Mouse (Mus musculus) bone marrow, adult 2 months (tissue): ENCODE data around the gene Lrp1. TPM values are rescaled to one million over a fixed set of nuclear protein-coding genes. Genes with fewer than 3 reads are reported as not detected.

Experiments used
- H3K27ac ChIP-seq: fragments of 200-500 bp; 2 replicates; pipeline ENCODE4 v1.5.1; 2012; ENCODE audit warnings: low read depth, mild to moderate bottlenecking, control low read depth, inconsistent platforms, low read length; ENCODE audit not compliant: control insufficient read depth, poor library complexity, insufficient read depth
- H3K4me1 ChIP-seq: fragments of 200-500 bp; 2 replicates; pipeline ENCODE4 v1.6.1; 2011; ENCODE audit warnings: low read length; ENCODE audit not compliant: control insufficient read depth, insufficient read depth
- H3K4me3 ChIP-seq: fragments of 200-500 bp; replicated peaks from 2 replicates; pipeline ENCODE3; 2011; ENCODE audit warnings: mild to moderate bottlenecking, low read depth, low read length, control low read depth; ENCODE audit not compliant: control insufficient read depth
- CTCF ChIP-seq: fragments of 200-500 bp; IDR thresholded peaks from 2 replicates; pipeline ENCODE4 v1.5.1; 2011; ENCODE audit warnings: low read length, control low read depth; ENCODE audit not compliant: control insufficient read depth, insufficient read depth
- POLR2A ChIP-seq: fragments of 200-500 bp; IDR thresholded peaks from 2 replicates; pipeline ENCODE4 v1.6.1; 2011; ENCODE audit warnings: low read depth, mild to moderate bottlenecking, control low read depth, low read length, borderline replicate concordance; ENCODE audit not compliant: control insufficient read depth
- WGBS: fragments of 180-500 bp; shearing (Covaris S2); methylation state at CpG from one replicate; pipeline ENCODE4 v1.1.7; 2018; 5-methylcytosine and 5-hydroxymethylcytosine counted together
- polyA plus RNA-seq: library from polyadenylated mRNA; stranded (reverse); fragments of >200 nt; gene quantifications from 2 replicates; pipeline ENCODE4 v1.2.4, GENCODE M21; 2011; ENCODE audit warnings: low replicate concordance; ENCODE audit not compliant: missing spikeins, insufficient read depth, insufficient read length

The Lrp1 gene
- polyA plus RNA-seq, 1 experiment = 48.3 TPM

DNA sequence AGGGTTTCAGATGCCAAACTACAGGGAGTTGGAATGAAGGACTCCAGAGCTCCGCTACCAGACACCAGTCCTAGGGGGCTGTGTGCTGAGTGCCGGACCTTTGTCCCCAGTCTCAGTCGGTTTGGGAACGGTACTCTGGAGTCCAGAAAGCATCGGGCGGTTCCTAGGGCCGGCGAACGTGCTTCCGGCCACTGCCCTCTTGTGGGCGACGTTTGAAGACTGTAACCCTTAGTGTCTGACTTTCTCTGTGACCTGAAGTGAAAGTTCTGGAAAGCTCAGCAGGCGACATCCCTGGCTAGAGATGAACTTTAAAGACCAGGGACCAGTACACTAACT lies 1.1 kb upstream of the Lrp1 start:
- peak overlapping the region; percentile 71 for H3K27ac ChIP-seq
- TF ChIP-seq POLR2A (no peak), CTCF (peak; percentile 60)
- no peaks in the 10 kb centered on the region for H3K4me1 ChIP-seq
- WGBS = 2% methylated on average over 13 of the region's 13 CpGs
- H3K4me3 ChIP-seq = peak overlapping the region; percentile 64

DNA sequence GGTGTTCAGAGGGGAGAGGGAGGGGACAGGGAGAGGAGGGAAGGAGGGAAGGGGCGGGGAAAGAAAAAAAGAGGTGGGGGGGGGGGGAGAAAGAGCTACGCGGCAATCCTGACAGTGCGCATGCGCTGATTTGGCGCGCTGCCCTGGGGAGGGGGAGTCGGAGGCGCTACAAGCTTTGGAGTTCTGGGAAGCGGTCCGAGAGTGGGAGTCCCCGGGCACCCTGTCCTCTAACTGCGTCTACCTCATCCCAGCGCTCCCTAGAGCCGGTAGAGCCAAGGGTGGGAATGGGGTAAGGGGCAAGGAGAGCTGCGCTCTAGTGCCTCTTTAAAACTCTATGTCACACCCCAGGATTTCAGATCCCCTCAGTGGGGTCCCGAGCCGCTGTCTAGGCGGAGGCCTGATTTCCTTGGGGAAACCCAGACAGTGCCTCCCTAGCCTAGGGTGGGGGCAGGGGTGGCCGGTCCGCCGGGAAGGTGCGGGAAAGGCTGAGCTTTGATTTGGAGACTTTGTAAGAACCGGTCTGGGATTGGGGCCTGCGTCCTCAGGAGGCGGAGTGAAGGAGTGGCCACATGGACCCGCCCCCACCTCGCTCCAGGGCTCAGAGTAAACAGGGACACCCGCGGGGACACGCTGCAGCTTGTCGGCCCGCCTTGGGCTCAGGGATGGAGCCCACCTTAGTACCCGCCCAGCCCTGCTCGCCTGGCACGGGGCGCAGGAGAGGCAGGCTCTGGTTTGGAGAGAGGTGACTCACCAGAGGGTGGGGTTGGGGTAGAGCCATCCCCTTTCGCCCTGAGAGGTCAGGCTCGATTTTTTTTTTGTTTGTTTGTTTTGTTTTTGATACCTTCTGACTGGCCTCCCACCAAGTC lies 476 bp upstream of the Lrp1 start:
- no peaks in the 10 kb centered on the region for H3K4me1 ChIP-seq
- WGBS = under 1% methylated on average over 37 of the region's 39 CpGs
- TF ChIP-seq POLR2A (no peak), CTCF (no peak)
- H3K4me3 ChIP-seq = peak overlapping the region; percentile 64
- peak overlapping the region; percentile 71 for H3K27ac ChIP-seq

DNA sequence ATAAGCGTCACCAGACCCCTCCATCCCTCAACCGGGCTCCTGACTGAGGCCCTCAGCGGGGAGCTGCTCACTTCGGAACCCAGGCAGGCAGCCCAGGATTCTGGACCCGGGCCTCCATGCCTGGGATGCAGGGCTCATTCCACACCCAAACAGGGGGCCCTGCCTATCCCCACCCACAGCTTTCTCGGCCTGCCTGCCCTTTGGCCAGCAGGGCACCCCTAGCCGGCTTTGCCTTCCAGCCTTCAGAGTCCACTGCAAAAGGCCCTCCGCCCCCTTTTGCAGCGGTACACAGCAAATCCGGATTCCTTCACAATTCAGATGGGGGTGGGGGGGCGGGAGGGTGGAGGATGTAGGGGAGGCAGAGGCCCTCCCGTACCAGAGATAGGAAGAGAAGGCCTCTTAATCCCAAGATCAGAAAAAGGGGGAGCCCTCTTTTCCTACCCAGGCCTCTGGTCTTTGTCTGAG lies 975 bp downstream of the Lrp1 start:
- H3K27ac ChIP-seq = peak overlapping the region; percentile 10; the same call in 1 of the 2 replicates
- WGBS = 77% methylated on average over 12 of the region's 12 CpGs
- no peaks in the 10 kb centered on the region for H3K4me1 ChIP-seq
- H3K4me3 ChIP-seq = no peak overlapping the region
- TF ChIP-seq CTCF (no peak), POLR2A (no peak)

DNA sequence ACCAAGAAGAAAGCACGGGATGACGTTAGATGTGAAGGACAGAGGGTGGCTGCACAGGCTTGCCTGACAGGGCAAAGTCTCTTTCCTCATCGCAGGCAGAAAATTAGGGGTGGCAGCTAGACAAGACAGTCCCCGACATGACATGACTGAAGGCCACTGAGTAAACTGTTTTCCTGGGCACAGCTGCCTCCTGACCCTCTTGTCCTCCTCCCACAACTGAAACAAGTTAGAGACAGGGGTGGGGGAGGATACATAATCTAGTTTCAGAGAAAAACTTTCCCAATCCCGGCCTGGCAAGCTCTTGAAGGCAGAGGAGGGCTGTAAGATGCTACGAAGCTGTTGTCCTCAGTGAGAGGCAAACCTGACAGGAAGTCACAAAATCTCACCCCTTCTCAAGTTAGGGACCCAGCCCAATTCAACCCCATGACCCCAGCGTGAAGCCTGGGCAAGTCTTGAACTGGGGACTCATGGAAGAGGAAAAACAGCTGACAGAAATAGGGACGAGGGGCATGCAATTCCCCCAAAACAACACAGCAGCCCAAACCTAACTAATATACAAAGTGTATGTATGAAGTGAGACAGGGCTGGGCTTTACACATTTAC lies 1.7 kb downstream of the Lrp1 start:
- WGBS = 74% methylated on average over 8 of the region's 8 CpGs
- Histone ChIP-seq H3K27ac (no peak overlapping the region), H3K4me3 (no peak overlapping the region), H3K4me1 (no peaks in the 10 kb centered on the region)
- TF ChIP-seq CTCF (no peak), POLR2A (no peak)

DNA sequence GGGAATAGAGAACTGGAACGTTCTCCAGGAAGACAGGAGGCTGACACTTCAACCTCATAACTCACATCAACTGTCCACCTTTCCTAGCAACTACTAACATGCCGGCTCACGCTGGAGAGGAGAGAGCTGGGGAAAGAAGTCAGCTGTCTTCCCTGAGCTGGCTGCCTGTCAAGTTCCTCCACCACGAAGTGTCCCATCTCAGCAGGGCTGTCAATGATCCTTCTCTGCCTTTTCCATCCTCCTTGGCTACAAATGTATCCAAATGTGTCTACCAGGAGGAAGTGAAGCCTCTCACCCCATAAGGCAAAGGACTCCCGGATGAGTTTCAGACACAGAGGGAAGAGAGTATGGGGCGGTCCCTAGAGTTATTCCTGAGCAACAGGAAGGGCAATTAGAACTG lies 2.8 kb downstream of the Lrp1 start:
- no peak overlapping the region for H3K27ac ChIP-seq
- 47% methylated on average over 6 of the region's 6 CpGs for WGBS
- H3K4me1 ChIP-seq = no peaks in the 10 kb centered on the region
- TF ChIP-seq CTCF = no peak
- no peak for TF ChIP-seq POLR2A
- no peak overlapping the region for H3K4me3 ChIP-seq

DNA sequence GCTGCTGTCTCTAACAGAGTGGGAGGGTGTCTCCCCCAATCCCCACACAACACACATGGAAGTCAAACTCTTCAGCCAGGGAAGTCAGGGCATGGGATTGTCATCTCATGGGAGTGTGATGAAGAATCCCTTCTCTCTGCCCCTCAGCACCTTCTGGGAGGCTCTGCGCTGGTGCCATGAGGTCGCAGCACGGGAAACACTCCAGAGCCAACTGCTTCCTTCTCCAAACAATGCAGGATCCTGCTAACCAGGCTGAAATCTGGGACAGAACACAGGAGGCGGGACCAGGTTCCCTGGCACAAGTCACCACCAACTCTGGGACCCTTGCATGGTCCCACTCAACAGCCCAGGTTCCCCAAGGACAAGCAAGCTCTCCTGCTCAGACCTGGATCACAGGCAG lies 3.7 kb downstream of the Lrp1 start:
- H3K4me3 ChIP-seq = no peak overlapping the region
- 82% methylated on average over 4 of the region's 4 CpGs for WGBS
- TF ChIP-seq CTCF = no peak
- TF ChIP-seq POLR2A = no peak
- no peaks in the 10 kb centered on the region for H3K4me1 ChIP-seq
- no peak overlapping the region for H3K27ac ChIP-seq

DNA sequence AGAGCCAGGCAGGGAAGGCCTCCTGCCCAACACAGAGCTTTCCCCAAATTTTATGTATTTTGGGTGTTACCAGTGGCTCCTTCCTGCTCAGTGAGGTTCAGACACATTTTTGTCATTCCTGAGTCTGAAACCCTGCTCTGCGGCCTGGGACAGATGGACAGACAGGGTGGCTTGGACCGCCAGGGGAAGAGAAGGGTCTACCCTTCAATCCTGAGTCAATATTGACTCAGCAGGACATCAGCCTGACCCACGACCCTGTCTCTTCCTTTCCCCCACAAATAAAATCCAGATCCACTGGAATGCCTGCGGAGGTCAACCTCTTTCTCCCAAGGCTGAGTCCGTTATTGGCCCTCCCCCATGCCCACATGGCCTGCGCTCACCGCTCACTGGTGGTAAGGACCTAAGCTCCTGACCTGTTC lies 4.7 kb downstream of the Lrp1 start:
- H3K4me3 ChIP-seq = no peak overlapping the region
- no peak overlapping the region for H3K27ac ChIP-seq
- no peaks in the 10 kb centered on the region for H3K4me1 ChIP-seq
- TF ChIP-seq CTCF (no peak), POLR2A (no peak)
- WGBS = 78% methylated on average over 7 of the region's 7 CpGs

DNA sequence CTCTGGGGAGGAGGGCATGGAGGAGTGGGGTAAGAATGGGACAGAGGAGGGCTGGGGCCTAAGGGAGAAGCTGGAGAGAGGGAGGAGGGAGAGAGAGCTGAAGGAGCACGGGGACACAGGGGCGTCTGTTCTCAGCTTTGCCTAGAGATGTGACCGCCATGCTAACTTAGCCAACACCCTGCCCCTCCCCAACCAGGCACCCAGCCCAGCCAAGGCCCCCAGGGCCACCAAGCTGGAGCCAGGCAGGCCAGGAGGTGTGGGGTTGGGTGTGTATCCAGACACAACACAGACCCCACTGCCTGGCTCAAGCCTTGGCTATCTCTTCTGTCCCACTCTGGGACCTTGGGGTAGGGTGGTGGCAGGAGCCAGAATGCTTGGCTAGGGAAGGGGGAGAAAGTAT lies 5.4 kb downstream of the Lrp1 start:
- H3K4me1 ChIP-seq = no peaks in the 10 kb centered on the region
- H3K4me3 ChIP-seq = no peak overlapping the region
- no peak overlapping the region for H3K27ac ChIP-seq
- WGBS = 69% methylated on average over 3 of the region's 3 CpGs
- TF ChIP-seq CTCF (no peak), POLR2A (no peak)
